Mouse (Mus musculus): ENCODE measurements around the gene Cask. TPM values are rescaled to one million over a fixed set of nuclear protein-coding genes. Genes with fewer than 3 reads are reported as not detected.
"Not testable (repeated sequence)": the region's sequence is repeated elsewhere in the genome, so short reads cannot be mapped to it uniquely, and the experiment has no call there.

The Cask gene
- polyA plus RNA-seq, 1 experiment from 2014 or later, result 17.4 TPM

GRCm38 (mm10) chrX:13798754-13799153 lies 52.4 kb downstream of the Cask start:
- Histone ChIP-seq H3K36me3 (no peaks in the 10 kb centered on the region), H3K27ac (no peak overlapping the region), H3K27me3 (no peaks in the 10 kb centered on the region), H3K4me1 (no peaks in the 10 kb centered on the region), H3K4me2 (no peak overlapping the region), H3K9me3 (replicated peaks) (no peaks in the 10 kb centered on the region), H3K4me3 (replicated peaks) (no peak overlapping the region), H3K9ac (no peak overlapping the region)
- 60% methylated on average over 2 of the region's 2 CpGs for WGBS
- no peak for ATAC-seq (replicated peaks; ENCODE audit: low FRiP score)

- Histone ChIP-seq H3K27ac (no peak overlapping the region), H3K27me3 (no peaks in the 10 kb centered on the region), H3K4me1 (no peaks in the 10 kb centered on the region), H3K9ac (no peak overlapping the region), H3K36me3 (no peaks in the 10 kb centered on the region), H3K4me2 (no peak overlapping the region), H3K9me3 (replicated peaks) (no peaks in the 10 kb centered on the region), H3K4me3 (replicated peaks) (no peak overlapping the region)
- ATAC-seq (replicated peaks; ENCODE audit: low FRiP score), result no peak
- WGBS, result 90% methylated on average over 1 of the region's 1 CpGs
Observed at GRCm38 (mm10) chrX:13765672-13766071, 85.5 kb downstream of the Cask start.

- WGBS, result 89% methylated on average over 1 of the region's 1 CpGs
- ATAC-seq (replicated peaks; ENCODE audit: low FRiP score), result no peak
- Histone ChIP-seq H3K9me3 (replicated peaks) (no peaks in the 10 kb centered on the region), H3K4me2 (no peak overlapping the region), H3K9ac (no peak overlapping the region), H3K4me3 (replicated peaks) (no peak overlapping the region), H3K27ac (no peak overlapping the region), H3K27me3 (no peaks in the 10 kb centered on the region), H3K36me3 (no peaks in the 10 kb centered on the region), H3K4me1 (no peaks in the 10 kb centered on the region)
Observed at GRCm38 (mm10) chrX:13765024-13765423, 86.1 kb downstream of the Cask start.

- Histone ChIP-seq H3K4me2 (no peak overlapping the region), H3K9me3 (replicated peaks) (no peaks in the 10 kb centered on the region), H3K27ac (no peak overlapping the region), H3K9ac (no peak overlapping the region), H3K27me3 (no peaks in the 10 kb centered on the region), H3K4me1 (no peaks in the 10 kb centered on the region), H3K36me3 (no peaks in the 10 kb centered on the region), H3K4me3 (replicated peaks) (no peak overlapping the region)
- no peak for ATAC-seq (replicated peaks; ENCODE audit: low FRiP score)
- 47% methylated on average over 3 of the region's 3 CpGs for WGBS
Observed at GRCm38 (mm10) chrX:13757279-13758005, 93.7 kb downstream of the Cask start.

GRCm38 (mm10) chrX:13741110-13741509 lies 110.1 kb downstream of the Cask start:
- Histone ChIP-seq H3K27me3 (no peaks in the 10 kb centered on the region), H3K36me3 (no peaks in the 10 kb centered on the region), H3K27ac (no peak overlapping the region), H3K4me1 (no peaks in the 10 kb centered on the region), H3K4me3 (replicated peaks) (no peak overlapping the region), H3K4me2 (no peak overlapping the region), H3K9me3 (replicated peaks) (no peaks in the 10 kb centered on the region), H3K9ac (no peak overlapping the region)
- no peak for ATAC-seq (replicated peaks; ENCODE audit: low FRiP score)
- WGBS, result 75% methylated on average over 2 of the region's 2 CpGs

GRCm38 (mm10) chrX:13730785-13731184 lies 120.4 kb downstream of the Cask start:
- H3K36me3 ChIP-seq; H3K27ac ChIP-seq; H3K4me1 ChIP-seq; H3K27me3 ChIP-seq; H3K4me2 ChIP-seq; ATAC-seq (replicated peaks; ENCODE audit: low FRiP score); H3K4me3 ChIP-seq (replicated peaks); H3K9me3 ChIP-seq (replicated peaks); H3K9ac ChIP-seq: not testable (repeated sequence)

GRCm38 (mm10) chrX:13729835-13730480 lies 121.2 kb downstream of the Cask start:
- ATAC-seq (replicated peaks; ENCODE audit: low FRiP score), result no peak
- Histone ChIP-seq H3K4me2 (no peak overlapping the region), H3K9me3 (replicated peaks) (no peaks in the 10 kb centered on the region), H3K4me3 (replicated peaks) (no peak overlapping the region), H3K27ac (no peak overlapping the region), H3K4me1 (no peaks in the 10 kb centered on the region), H3K27me3 (no peaks in the 10 kb centered on the region), H3K9ac (no peak overlapping the region), H3K36me3 (no peaks in the 10 kb centered on the region)
- WGBS, result 70% methylated on average over 1 of the region's 1 CpGs

- Histone ChIP-seq H3K9me3 (replicated peaks) (no peaks in the 10 kb centered on the region), H3K4me1 (no peaks in the 10 kb centered on the region), H3K4me2 (no peak overlapping the region), H3K36me3 (no peaks in the 10 kb centered on the region), H3K27ac (no peak overlapping the region), H3K27me3 (no peaks in the 10 kb centered on the region), H3K4me3 (replicated peaks) (no peak overlapping the region), H3K9ac (no peak overlapping the region)
- ATAC-seq (replicated peaks; ENCODE audit: low FRiP score), result no peak
- 68% methylated on average over 8 of the region's 8 CpGs for WGBS
Observed at GRCm38 (mm10) chrX:13725573-13726403, 125.4 kb downstream of the Cask start.

GRCm38 (mm10) chrX:13720296-13720829 lies 130.8 kb downstream of the Cask start:
- 68% methylated on average over 7 of the region's 7 CpGs for whole genome bisulfite sequencing
- Histone ChIP-seq H3K36me3 (no peaks in the 10 kb centered on the region), H3K4me1 (no peaks in the 10 kb centered on the region), H3K4me3 (replicated peaks) (no peak overlapping the region), H3K27ac (no peak overlapping the region), H3K4me2 (no peak overlapping the region), H3K9ac (no peak overlapping the region), H3K9me3 (replicated peaks) (no peaks in the 10 kb centered on the region), H3K27me3 (no peaks in the 10 kb centered on the region)
- no peak for ATAC-seq (replicated peaks; ENCODE audit: low FRiP score)

GRCm38 (mm10) chrX:13718283-13718682 lies 132.9 kb downstream of the Cask start:
- peaks cover 3% of the 10 kb centered on the region; the same call in 1 of the 2 replicates for H3K36me3 ChIP-seq
- H3K4me1 ChIP-seq, result no peaks in the 10 kb centered on the region
- no peak overlapping the region for H3K27ac ChIP-seq
- 67% methylated on average over 1 of the region's 1 CpGs for WGBS
- H3K9me3 ChIP-seq (replicated peaks), result no peaks in the 10 kb centered on the region
- H3K4me2 ChIP-seq, result no peak overlapping the region
- no peak overlapping the region for H3K4me3 ChIP-seq (replicated peaks)
- H3K9ac ChIP-seq, result no peak overlapping the region
- no peaks in the 10 kb centered on the region for H3K27me3 ChIP-seq
- no peak for ATAC-seq (replicated peaks; ENCODE audit: low FRiP score)

- H3K27ac ChIP-seq, result no peak overlapping the region
- ATAC-seq (replicated peaks; ENCODE audit: low FRiP score), result no peak
Observed at GRCm38 (mm10) chrX:13716796-13717569, 134.2 kb downstream of the Cask start.

More at GRCm38 (mm10) chrX:13716796-13717569, 134.2 kb downstream of the Cask start:
- Histone ChIP-seq H3K4me2 (no peak overlapping the region), H3K36me3 (peaks cover 3% of the 10 kb centered on the region; the same call in 1 of the 2 replicates), H3K9ac (no peak overlapping the region), H3K27me3 (no peaks in the 10 kb centered on the region), H3K4me1 (no peaks in the 10 kb centered on the region), H3K4me3 (replicated peaks) (no peak overlapping the region), H3K9me3 (replicated peaks) (no peaks in the 10 kb centered on the region)
- 76% methylated on average over 4 of the region's 4 CpGs for WGBS

Measured in kidney, embryonic 15.5 days (tissue).